Comparison of ENCODE assay signal across 19 mouse cellular contexts in the genomic region with DNA sequence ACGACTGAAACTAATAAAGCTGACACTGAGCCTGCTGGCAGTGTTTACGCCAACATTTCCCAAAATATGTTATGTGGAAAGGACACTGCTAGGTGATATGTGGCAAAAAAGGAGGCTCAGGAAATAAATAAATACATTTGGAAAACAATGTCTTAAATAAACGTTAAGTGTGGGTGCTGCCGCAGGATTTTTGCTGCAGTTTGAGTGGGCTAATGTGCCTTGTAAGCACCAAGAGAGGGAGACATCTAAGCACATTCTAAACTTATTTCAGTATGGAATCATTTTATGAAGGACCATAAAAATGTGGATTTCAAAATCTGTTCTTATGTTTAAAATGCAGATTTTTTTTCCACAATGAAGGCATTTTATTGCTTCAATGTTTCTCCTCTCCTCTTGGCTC.
"Had no signal": no experiment of that assay in that cellular context is flagged by ENCODE, and none has a peak within 500 bp of the region (broad histone marks: within the 10 kb centered on the region; RNA-seq: fewer than 3 reads in every experiment).

No protein-coding gene starts in this region.

- H3K27ac ChIP-seq: intestine, embryonic 15.5 days; kidney, embryonic 15.5 days; limb, embryonic 12.5 days; limb, embryonic 15.5 days; liver, embryonic 14.5 days; macrophage; midbrain, embryonic 12.5 days; midbrain, embryonic 15.5 days; stomach, postnatal 0 days had no signal

- H3K4me3 ChIP-seq: intestine, embryonic 15.5 days; kidney, embryonic 15.5 days; limb, embryonic 12.5 days; limb, embryonic 15.5 days; midbrain, embryonic 12.5 days; midbrain, embryonic 15.5 days had no signal

- H3K9ac ChIP-seq: intestine, embryonic 15.5 days; kidney, embryonic 15.5 days; limb, embryonic 12.5 days; limb, embryonic 15.5 days; liver, embryonic 14.5 days; liver, postnatal 0 days; lung, embryonic 14.5 days; midbrain, embryonic 12.5 days; midbrain, embryonic 15.5 days had no signal

- H3K4me1 ChIP-seq: intestine, embryonic 15.5 days; kidney, embryonic 15.5 days; limb, embryonic 15.5 days; midbrain, embryonic 12.5 days had no signal

- H3K4me2 ChIP-seq: intestine, embryonic 15.5 days; kidney, embryonic 15.5 days; limb, embryonic 12.5 days; limb, embryonic 15.5 days; liver, embryonic 11.5 days; lung, embryonic 14.5 days; midbrain, embryonic 12.5 days; midbrain, embryonic 15.5 days had no signal

- ATAC-seq: intestine, embryonic 15.5 days; liver, postnatal 0 days; lung, postnatal 0 days; midbrain, embryonic 15.5 days had no signal

- H3K9me3 ChIP-seq: intestine, embryonic 15.5 days; kidney, embryonic 15.5 days; limb, embryonic 12.5 days; limb, embryonic 15.5 days; midbrain, embryonic 12.5 days; midbrain, embryonic 15.5 days had no signal

- H3K27me3 ChIP-seq: intestine, embryonic 15.5 days; kidney, embryonic 15.5 days; limb, embryonic 15.5 days; midbrain, embryonic 12.5 days; midbrain, embryonic 15.5 days had no signal

- DNase-seq: kidney, adult 11 months; kidney, adult 8-10 months; kidney, postnatal 10 days; kidney, postnatal 36 days; left cerebral cortex, postnatal 4 days; liver, postnatal 0 days; thymus, postnatal 25 days had no signal

- H3K36me3 ChIP-seq: intestine, embryonic 15.5 days; kidney, embryonic 15.5 days; limb, embryonic 12.5 days; limb, embryonic 15.5 days; midbrain, embryonic 12.5 days; midbrain, embryonic 15.5 days had no signal
